Mouse (Mus musculus) cortical plate, adult 2 months (tissue): Measurements from ENCODE around the gene 1700001P01Rik.

Source experiments
- CTCF ChIP-seq: fragments of 200-500 bp; IDR thresholded peaks from 2 replicates; pipeline ENCODE4 v1.5.1; 2011; ENCODE audit warnings: mild to moderate bottlenecking, control low read depth, low read length; ENCODE audit not compliant: insufficient read depth; ENCODE audit errors: extremely low read depth
- POLR2A ChIP-seq: fragments of 200-500 bp; IDR thresholded peaks from 2 replicates; pipeline ENCODE4 v1.6.1; 2011; ENCODE audit warnings: mild to moderate bottlenecking, low read length, control low read depth; ENCODE audit not compliant: insufficient read depth; ENCODE audit errors: extremely low read depth

DNA sequence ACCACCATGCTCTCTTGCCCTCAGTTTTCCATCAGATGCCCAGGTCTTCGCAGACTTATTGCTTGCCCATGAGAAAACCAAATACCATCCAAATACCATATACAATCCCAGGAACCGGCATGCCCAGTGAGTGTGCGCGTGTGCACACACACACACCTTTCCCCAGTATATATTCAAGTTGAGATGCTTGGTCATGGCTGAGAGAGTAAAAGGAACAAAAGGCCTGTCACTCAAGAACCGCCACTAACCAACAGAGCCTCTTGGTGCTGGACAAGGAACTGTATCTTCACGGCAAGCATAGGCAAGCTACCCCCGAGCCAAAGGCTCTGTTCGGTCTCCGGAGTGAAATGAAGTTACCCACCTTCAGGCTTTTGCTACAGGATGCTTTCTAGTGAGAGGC lies 33.1 kb downstream of the 1700001P01Rik start:
- TF ChIP-seq POLR2A: no peak
- TF ChIP-seq CTCF: no peak
